Mouse (Mus musculus): ENCODE data around the gene Gm17535.
"Not testable (repeated sequence)": the region's sequence is repeated elsewhere in the genome, so short reads cannot be mapped to it uniquely, and the experiment has no call there.

Gm17535 gene

DNA sequence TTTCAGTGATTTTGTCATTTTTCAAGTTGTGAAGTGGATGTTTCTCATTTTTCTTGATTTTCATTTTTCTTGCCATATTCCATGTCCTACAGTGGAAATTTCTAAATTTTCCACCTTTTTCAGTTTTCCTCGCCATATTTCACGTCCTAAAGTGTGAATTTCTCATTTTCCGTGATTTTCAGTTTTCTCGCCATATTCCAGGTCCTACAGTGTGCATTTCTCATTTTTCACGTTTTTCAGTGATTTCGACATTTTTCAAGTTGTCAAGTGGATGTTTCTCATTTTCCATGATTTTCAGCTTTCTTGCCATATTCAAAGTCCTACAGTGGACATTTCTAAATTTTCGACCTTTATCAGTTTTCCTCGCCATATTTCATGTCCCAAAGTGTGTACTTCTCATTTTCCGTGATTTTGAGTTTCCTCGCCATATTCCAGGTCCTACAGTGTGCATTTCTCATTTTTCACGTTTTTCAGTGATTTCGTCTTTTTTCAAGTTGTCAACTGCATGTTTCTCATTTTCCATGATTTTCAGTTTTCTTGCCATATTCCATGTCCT lies 9.4 kb upstream of the Gm17535 start, which contains the start of gene Gm10717:
Gene Gm10717, plus strand, starts transcription at position 506 of the 556 bp plus-strand sequence.
- not testable (repeated sequence) for DNase-seq

GRCm38 (mm10) chr9:3025653-3026052 lies 8.7 kb upstream of the Gm17535 start:
- DNase-seq = peak; percentile 52 to 58

DNA sequence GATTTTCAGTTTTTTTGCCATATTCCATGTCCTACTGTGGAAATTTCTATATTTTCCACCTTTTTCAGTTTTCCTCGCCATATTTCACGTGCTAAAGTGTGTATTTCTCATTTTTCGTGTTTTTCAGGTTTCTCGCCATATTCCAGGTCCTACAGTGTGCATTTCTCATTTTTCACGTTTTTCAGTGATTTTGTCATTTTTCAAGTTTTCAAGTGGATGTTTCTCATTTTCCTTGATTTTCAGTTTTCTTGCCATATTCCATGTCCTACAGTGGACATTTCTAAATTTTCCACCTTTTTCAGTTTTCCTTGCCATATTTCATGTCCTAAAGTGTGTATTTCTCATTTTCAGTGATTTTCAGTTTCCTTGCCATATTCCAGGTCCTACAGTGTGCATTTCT lies 8.3 kb upstream of the Gm17535 start:
- peak in 1 of 2 experiments; percentile 6 for DNase-seq

DNA sequence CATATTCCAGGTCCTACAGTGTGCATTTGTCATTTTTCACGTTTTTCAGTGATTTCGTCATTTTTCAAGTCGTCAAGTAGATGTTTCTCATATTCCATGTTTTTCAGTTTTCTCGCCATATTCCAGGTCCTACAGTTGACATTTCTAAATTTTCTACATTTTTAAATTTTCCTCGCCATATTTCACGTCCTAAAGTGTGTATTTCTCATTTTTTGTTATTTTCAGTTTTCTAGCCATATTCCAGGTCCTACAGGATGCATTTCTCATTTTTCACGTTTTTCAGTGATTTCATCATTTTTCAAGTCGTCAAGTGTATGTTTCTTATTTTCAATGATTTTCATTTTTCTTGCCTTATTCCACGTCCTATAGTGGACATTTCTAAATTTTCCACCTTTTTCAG lies 7.7 kb upstream of the Gm17535 start:
- DNase-seq = peak in 1 of 2 experiments; percentile 18

DNA sequence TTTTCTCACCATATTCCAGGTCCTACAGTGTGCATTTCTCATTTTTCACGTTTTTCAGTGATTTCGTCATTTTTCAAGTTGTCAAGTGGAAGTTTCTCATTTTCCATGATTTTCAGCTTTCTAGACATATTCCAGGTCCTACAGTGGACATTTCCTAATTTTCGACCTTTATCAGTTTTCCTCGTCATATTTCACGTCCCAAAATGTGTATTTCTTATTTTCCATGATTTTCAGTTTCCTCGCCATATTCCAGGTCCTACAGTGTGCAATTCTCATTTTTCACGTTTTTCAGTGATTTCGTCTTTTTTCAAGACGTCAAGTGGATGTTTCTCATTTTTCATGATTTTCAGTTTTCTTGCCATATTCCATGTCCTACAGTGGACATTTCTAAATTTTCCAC lies 7.2 kb upstream of the Gm17535 start:
- not testable (repeated sequence) for DNase-seq

DNA sequence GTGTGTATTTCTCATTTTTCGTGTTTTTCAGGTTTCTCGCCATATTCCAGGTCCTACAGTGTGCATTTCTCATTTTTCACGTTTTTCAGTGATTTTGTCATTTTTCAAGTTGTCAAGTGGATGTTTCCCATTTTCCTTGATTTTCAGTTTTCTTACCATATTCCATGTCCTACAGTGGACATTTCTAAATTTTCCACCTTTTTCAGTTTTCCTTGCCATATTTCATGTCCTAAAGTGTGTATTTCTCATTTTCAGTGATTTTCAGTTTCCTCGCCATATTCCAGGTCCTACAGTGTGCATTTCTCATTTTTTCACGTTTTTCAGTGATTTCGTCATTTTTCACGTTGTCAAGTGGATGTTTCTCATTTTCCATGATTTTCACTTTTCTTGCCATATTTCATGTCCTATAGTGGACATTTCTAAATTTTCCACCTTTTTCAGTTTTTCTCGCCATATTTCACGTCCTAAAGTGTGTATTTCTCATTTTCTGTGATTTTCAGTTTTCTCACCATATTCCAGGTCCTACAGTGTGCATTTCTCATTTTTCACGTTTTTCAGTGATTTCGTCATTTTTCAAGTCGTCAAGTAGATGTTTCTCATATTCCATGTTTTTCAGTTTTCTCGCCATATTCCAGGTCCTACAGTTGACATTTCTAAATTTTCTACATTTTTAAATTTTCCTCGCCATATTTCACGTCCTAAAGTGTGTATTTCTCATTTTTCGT lies 5.0 kb upstream of the Gm17535 start:
- DNase-seq = peak; percentile 1 to 38

- peak in 1 of 2 experiments; percentile 4 for DNase-seq
These were observed 3.6 kb upstream of the Gm17535 start for GRCm38 (mm10) chr9:3030677-3031318.

DNA sequence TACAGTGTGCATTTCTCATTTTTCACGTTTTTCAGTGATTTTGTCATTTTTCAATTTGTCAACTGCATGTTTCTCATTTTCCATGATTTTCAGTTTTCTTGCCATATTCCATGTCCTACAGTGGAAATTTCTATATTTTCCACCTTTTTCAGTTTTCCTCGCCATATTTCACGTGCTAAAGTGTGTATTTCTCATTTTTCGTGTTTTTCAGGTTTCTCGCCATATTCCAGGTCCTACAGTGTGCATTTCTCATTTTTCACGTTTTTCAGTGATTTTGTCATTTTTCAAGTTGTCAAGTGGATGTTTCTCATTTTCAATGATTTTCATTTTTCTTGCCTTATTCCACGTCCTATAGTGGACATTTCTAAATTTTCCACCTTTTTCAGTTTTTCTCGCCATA lies 2.2 kb downstream of the Gm17535 start, which contains the start of gene Gm10715:
Gene Gm10715, plus strand, starts transcription at position 301 of the 400 bp plus-strand sequence.
- not testable (repeated sequence) for DNase-seq

DNA sequence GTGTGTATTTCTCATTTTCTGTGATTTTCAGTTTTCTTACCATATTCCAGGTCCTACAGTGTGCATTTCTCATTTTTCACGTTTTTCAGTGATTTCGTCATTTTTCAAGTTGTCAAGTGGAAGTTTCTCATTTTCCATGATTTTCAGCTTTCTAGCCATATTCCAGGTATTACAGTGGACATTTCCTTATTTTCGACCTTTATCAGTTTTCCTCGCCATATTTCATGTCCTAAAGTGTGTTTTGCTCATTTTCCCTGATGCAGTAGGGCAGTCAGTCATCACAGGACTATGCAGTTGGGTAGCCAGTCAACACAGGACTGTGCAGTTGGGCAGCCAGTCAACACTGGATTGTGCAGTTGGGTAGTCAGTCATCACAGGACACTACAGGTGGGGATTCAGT lies 3.8 kb downstream of the Gm17535 start:
- not testable (repeated sequence) for DNase-seq
